Mouse (Mus musculus) kidney, adult 18-20 months (tissue): Measurements from ENCODE around the gene Rsad1.

Experiments
- DNase-seq: peaks from one replicate; pipeline ENCODE4 v3.0.0; 2021

Rsad1 gene

GRCm38 (mm10) chr11:94547271-94547670, 1.8 kb downstream of the Rsad1 start:
- no peak for DNase-seq

GRCm38 (mm10) chr11:94546381-94546780, 2.7 kb downstream of the Rsad1 start:
- DNase-seq, result no peak

GRCm38 (mm10) chr11:94544422-94544821, 4.6 kb downstream of the Rsad1 start:
- DNase-seq, result no peak

- DNase-seq, result peak; percentile 94
These were observed 5.1 kb downstream of the Rsad1 start for GRCm38 (mm10) chr11:94543932-94544331.

GRCm38 (mm10) chr11:94543344-94543743, 5.7 kb downstream of the Rsad1 start:
- DNase-seq, result no peak

- no peak for DNase-seq
These were observed 6.7 kb downstream of the Rsad1 start for GRCm38 (mm10) chr11:94542400-94542799.

GRCm38 (mm10) chr11:94539761-94540160, 9.3 kb downstream of the Rsad1 start:
- no peak for DNase-seq

- no peak for DNase-seq
These were observed 10.2 kb downstream of the Rsad1 start for GRCm38 (mm10) chr11:94538733-94539292.

GRCm38 (mm10) chr11:94533171-94533570, 15.9 kb downstream of the Rsad1 start:
- no peak for DNase-seq

- DNase-seq, result no peak
These were observed 20.2 kb downstream of the Rsad1 start for GRCm38 (mm10) chr11:94528879-94529278.

GRCm38 (mm10) chr11:94526171-94526879, 22.7 kb downstream of the Rsad1 start:
- DNase-seq, result no peak

GRCm38 (mm10) chr11:94521219-94521843, 27.7 kb downstream of the Rsad1 start, which contains the start of gene Mycbpap:
Gene Mycbpap (minus strand): TSS chr11:94521742.
- DNase-seq, result peak; percentile 78

- no peak for DNase-seq
These were observed 35.6 kb downstream of the Rsad1 start for GRCm38 (mm10) chr11:94513452-94513851.

- peak; percentile 51 for DNase-seq
These were observed 40.1 kb downstream of the Rsad1 start for GRCm38 (mm10) chr11:94508976-94509375.

GRCm38 (mm10) chr11:94501482-94501881, 47.6 kb downstream of the Rsad1 start:
- no peak for DNase-seq

- no peak for DNase-seq
These were observed 48.7 kb downstream of the Rsad1 start for GRCm38 (mm10) chr11:94500362-94500761.

GRCm38 (mm10) chr11:94499661-94500152, 49.3 kb downstream of the Rsad1 start, which contains the start of gene Epn3:
Gene Epn3 (minus strand): TSS chr11:94499974.
- peak; percentile 66 for DNase-seq

GRCm38 (mm10) chr11:94499035-94499434, 50.0 kb downstream of the Rsad1 start:
- no peak for DNase-seq

GRCm38 (mm10) chr11:94498093-94498996, 50.7 kb downstream of the Rsad1 start:
- DNase-seq, result peak; percentile 71

- DNase-seq, result no peak
These were observed 53.6 kb downstream of the Rsad1 start for GRCm38 (mm10) chr11:94495415-94495814.

- DNase-seq, result no peak
These were observed 57.3 kb downstream of the Rsad1 start for GRCm38 (mm10) chr11:94491749-94492099.

GRCm38 (mm10) chr11:94491035-94491748, 57.9 kb downstream of the Rsad1 start:
- peak; percentile 42 for DNase-seq
